Mouse (Mus musculus): ENCODE results near the gene Gm49450.

- TF ChIP-seq POLR2A (IDR thresholded peaks at IDR 0.05; ENCODE audit: low read depth, low read length) (no peak), CTCF (conservative IDR thresholded peaks at IDR 0.05; ENCODE audit: insufficient read depth, insufficient read length, low read depth, low read length) (no peak)
Observed at GRCm38 (mm10) chr15:98988787-98989186, 35.4 kb upstream of the Gm49450 start.

All from kidney, adult 2 months (tissue).